Mouse (Mus musculus): Measurements from ENCODE around the gene Mmp15. TPM values are rescaled to one million over a fixed set of nuclear protein-coding genes. Genes with fewer than 3 reads are reported as not detected.

Gene Mmp15
- 0.79 TPM for polyA plus RNA-seq (2017; shearing (Covaris generic))

GRCm38 (mm10) chr8:95352151-95352870 lies at the start of gene Mmp15:
Gene Mmp15, plus strand, starts transcription at chr8:95352268.

GRCm38 (mm10) chr8:95306431-95306830 lies 45.6 kb upstream of the Mmp15 start, which contains the start of gene Cngb1:
Gene Cngb1, minus strand, starts transcription at chr8:95306585.

DNA sequence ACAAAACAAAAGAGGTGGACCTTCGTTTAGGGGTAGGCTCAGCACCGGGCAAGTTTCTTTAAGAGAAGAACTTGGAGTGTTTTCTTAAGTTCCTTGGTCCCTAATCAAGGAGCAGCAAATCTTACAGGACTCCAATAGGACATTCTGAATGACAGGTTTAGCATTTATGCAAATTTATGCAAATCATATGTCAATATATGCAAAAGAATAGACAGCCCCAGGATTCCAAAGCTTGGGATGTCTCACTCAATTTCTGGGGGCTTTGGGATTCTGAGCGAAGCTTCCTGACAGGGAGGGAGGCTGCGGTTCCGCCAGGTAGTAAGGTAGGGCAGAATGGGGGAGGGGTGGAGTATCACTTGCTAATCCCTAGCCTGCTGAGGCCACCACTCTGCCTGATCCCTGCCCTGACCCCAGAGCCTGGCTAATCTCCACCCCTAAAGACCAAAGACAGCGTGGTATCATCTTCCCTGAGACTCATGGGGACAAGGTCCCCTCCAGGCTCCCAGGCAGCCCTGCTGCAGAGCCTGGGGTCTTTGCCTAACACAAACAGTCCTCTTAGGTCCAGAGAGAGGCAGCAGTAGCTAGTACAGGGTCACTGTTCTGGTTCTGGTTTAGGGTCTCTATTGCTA lies 41.6 kb upstream of the Mmp15 start, which contains the start of gene Tepp:
Gene Tepp (plus strand): TSS at position 225 of the 629 bp plus-strand sequence.

GRCm38 (mm10) chr8:95331720-95332436 lies 20.2 kb upstream of the Mmp15 start, which contains the start of the genes Zfp319 and Usb1:
Gene Zfp319, minus strand, starts transcription at chr8:95331950.
Gene Usb1, plus strand, starts transcription at chr8:95332284.

Other genes with a start within 250 kb of the Mmp15 start
- gene Kifc3, start 149.5 kb upstream of the Mmp15 start, polyA plus RNA-seq (2017; shearing (Covaris generic)): 0.16 TPM
- gene Cngb1, start 45.7 kb upstream of the Mmp15 start, polyA plus RNA-seq (2017; shearing (Covaris generic)): not detected
- not detected for gene Tepp, start 41.7 kb upstream of the Mmp15 start, polyA plus RNA-seq (2017; shearing (Covaris generic))
- 10.1 TPM for gene Zfp319, start 20.3 kb upstream of the Mmp15 start, polyA plus RNA-seq (2017; shearing (Covaris generic))
- 76.9 TPM for gene Usb1, start 20.0 kb upstream of the Mmp15 start, polyA plus RNA-seq (2017; shearing (Covaris generic))
- 47.1 TPM for gene Cfap20, start 82.6 kb downstream of the Mmp15 start, polyA plus RNA-seq (2017; shearing (Covaris generic))
- gene Csnk2a2, start 137.8 kb downstream of the Mmp15 start, polyA plus RNA-seq (2017; shearing (Covaris generic)): 5.6 TPM
- not detected for gene Ccdc113, start 181.8 kb downstream of the Mmp15 start, polyA plus RNA-seq (2017; shearing (Covaris generic))
- gene Prss54, start 224.1 kb downstream of the Mmp15 start, polyA plus RNA-seq (2017; shearing (Covaris generic)): not detected

Data from inflammation-experienced regulatory T-cells, adult 16 weeks (primary cell).